Mouse (Mus musculus): ENCODE results near the gene Elp5. TPM values are rescaled to one million over a fixed set of nuclear protein-coding genes. Genes with fewer than 3 reads are reported as not detected.

The Elp5 gene
- polyA plus RNA-seq, 1 experiment = 50.6 TPM

- Histone ChIP-seq H3K4me1 (ENCODE audit: control insufficient read depth, insufficient read depth, low read length) (no peaks in the 10 kb centered on the region; the same call in 1 of the 2 replicates), H3K27ac (ENCODE audit: control insufficient read depth, insufficient read depth, low read depth, low read length, poor library complexity) (no peak overlapping the region), H3K4me3 (replicated peaks; ENCODE audit: control insufficient read depth, low read depth, low read length) (peak overlapping the region; percentile 86)
- no peak for TF ChIP-seq CTCF (IDR thresholded peaks at IDR 0.05; ENCODE audit: control insufficient read depth, insufficient read depth, low read length)
- no peak for TF ChIP-seq POLR2A (IDR thresholded peaks at IDR 0.05; ENCODE audit: borderline replicate concordance, control insufficient read depth, low read depth, low read length)
- 26% methylated on average over 9 of the region's 9 CpGs for WGBS
Observed at GRCm38 (mm10) chr11:69919053-69919452, 63.3 kb downstream of the Elp5 start.

Other genes starting within 250 kb of the Elp5 start
- 28.8 and 49.2 TPM in 2 replicates for gene Polr2a, start 223.9 kb downstream of the Elp5 start, polyA plus RNA-seq (2011; ENCODE audit: insufficient read depth, insufficient read length, low replicate concordance, missing spikeins)
- not detected in 2 replicates for gene Slc35g3, start 220.5 kb downstream of the Elp5 start, polyA plus RNA-seq (2011; ENCODE audit: insufficient read depth, insufficient read length, low replicate concordance, missing spikeins)
- gene Zbtb4, start 216.6 kb downstream of the Elp5 start, polyA plus RNA-seq (2011; ENCODE audit: insufficient read depth, insufficient read length, low replicate concordance, missing spikeins) = 8.4 and 13.8 TPM in 2 replicates
- gene Chrnb1, start 186.6 kb downstream of the Elp5 start, polyA plus RNA-seq (2011; ENCODE audit: insufficient read depth, insufficient read length, low replicate concordance, missing spikeins) = 1.8 and 3.5 TPM in 2 replicates
- gene Fgf11, start 180.7 kb downstream of the Elp5 start, polyA plus RNA-seq (2011; ENCODE audit: insufficient read depth, insufficient read length, low replicate concordance, missing spikeins) = 0.32 and 1.00 TPM in 2 replicates
- gene Tmem102, start 176.9 kb downstream of the Elp5 start, polyA plus RNA-seq (2011; ENCODE audit: insufficient read depth, insufficient read length, low replicate concordance, missing spikeins) = not detected in 2 replicates
- not detected in 2 replicates for gene Gm39566, start 167.2 kb downstream of the Elp5 start, polyA plus RNA-seq (2011; ENCODE audit: insufficient read depth, insufficient read length, low replicate concordance, missing spikeins)
- gene Spem2, start 164.1 kb downstream of the Elp5 start, polyA plus RNA-seq (2011; ENCODE audit: insufficient read depth, insufficient read length, low replicate concordance, missing spikeins) = not detected in 2 replicates
- gene Spem1, start 160.3 kb downstream of the Elp5 start, polyA plus RNA-seq (2011; ENCODE audit: insufficient read depth, insufficient read length, low replicate concordance, missing spikeins) = not detected in 2 replicates
- gene Nlgn2, start 144.7 kb downstream of the Elp5 start, polyA plus RNA-seq (2011; ENCODE audit: insufficient read depth, insufficient read length, low replicate concordance, missing spikeins) = 5.3 and 6.0 TPM in 2 replicates
- gene Tmem256, start 144.0 kb downstream of the Elp5 start, polyA plus RNA-seq (2011; ENCODE audit: insufficient read depth, insufficient read length, low replicate concordance, missing spikeins) = 180 and 202 TPM in 2 replicates
- 38.3 and 50.9 TPM in 2 replicates for gene Plscr3, start 136.1 kb downstream of the Elp5 start, polyA plus RNA-seq (2011; ENCODE audit: insufficient read depth, insufficient read length, low replicate concordance, missing spikeins)
- 2.9 and 5.4 TPM in 2 replicates for gene Tnk1, start 123.8 kb downstream of the Elp5 start, polyA plus RNA-seq (2011; ENCODE audit: insufficient read depth, insufficient read length, low replicate concordance, missing spikeins)
- gene Tmem95, start 104.5 kb downstream of the Elp5 start, polyA plus RNA-seq (2011; ENCODE audit: insufficient read depth, insufficient read length, low replicate concordance, missing spikeins) = not detected in 2 replicates
- 1.8 and 3.6 TPM in 2 replicates for gene Kctd11, start 101.1 kb downstream of the Elp5 start, polyA plus RNA-seq (2011; ENCODE audit: insufficient read depth, insufficient read length, low replicate concordance, missing spikeins)
- gene Acap1, start 87.0 kb downstream of the Elp5 start, polyA plus RNA-seq (2011; ENCODE audit: insufficient read depth, insufficient read length, low replicate concordance, missing spikeins) = 63.5 and 179 TPM in 2 replicates
- gene 2810408A11Rik, start 81.5 kb downstream of the Elp5 start, polyA plus RNA-seq (2011; ENCODE audit: insufficient read depth, insufficient read length, low replicate concordance, missing spikeins) = 2.7 and 5.6 TPM in 2 replicates
- gene Neurl4, start 81.4 kb downstream of the Elp5 start, polyA plus RNA-seq (2011; ENCODE audit: insufficient read depth, insufficient read length, low replicate concordance, missing spikeins) = 25.7 and 38.2 TPM in 2 replicates
- gene Gps2, start 68.6 kb downstream of the Elp5 start, polyA plus RNA-seq (2011; ENCODE audit: insufficient read depth, insufficient read length, low replicate concordance, missing spikeins) = 120 and 203 TPM in 2 replicates
- gene Eif5a, start 60.6 kb downstream of the Elp5 start, polyA plus RNA-seq (2011; ENCODE audit: insufficient read depth, insufficient read length, low replicate concordance, missing spikeins) = 378 and 387 TPM in 2 replicates
- gene Ybx2, start 46.7 kb downstream of the Elp5 start, polyA plus RNA-seq (2011; ENCODE audit: insufficient read depth, insufficient read length, low replicate concordance, missing spikeins) = 1.2 and 1.5 TPM in 2 replicates
- 24.5 and 32.2 TPM in 2 replicates for gene Slc2a4, start 34.3 kb downstream of the Elp5 start, polyA plus RNA-seq (2011; ENCODE audit: insufficient read depth, insufficient read length, low replicate concordance, missing spikeins)
- not detected in 2 replicates for gene Cldn7, start 17.7 kb downstream of the Elp5 start, polyA plus RNA-seq (2011; ENCODE audit: insufficient read depth, insufficient read length, low replicate concordance, missing spikeins)
- gene Ctdnep1, start 1.4 kb downstream of the Elp5 start, polyA plus RNA-seq (2011; ENCODE audit: insufficient read depth, insufficient read length, low replicate concordance, missing spikeins) = 42.5 and 60.6 TPM in 2 replicates
- gene Gabarap, start 8.6 kb upstream of the Elp5 start, polyA plus RNA-seq (2011; ENCODE audit: insufficient read depth, insufficient read length, low replicate concordance, missing spikeins) = 204 and 443 TPM in 2 replicates
- 26.8 and 72.4 TPM in 2 replicates for gene Phf23, start 13.3 kb upstream of the Elp5 start, polyA plus RNA-seq (2011; ENCODE audit: insufficient read depth, insufficient read length, low replicate concordance, missing spikeins)
- gene Dvl2, start 18.1 kb upstream of the Elp5 start, polyA plus RNA-seq (2011; ENCODE audit: insufficient read depth, insufficient read length, low replicate concordance, missing spikeins) = 4.4 and 12.8 TPM in 2 replicates
- gene Acadvl, start 32.9 kb upstream of the Elp5 start, polyA plus RNA-seq (2011; ENCODE audit: insufficient read depth, insufficient read length, low replicate concordance, missing spikeins) = 26.3 and 28.9 TPM in 2 replicates
- 5.4 and 19.4 TPM in 2 replicates for gene Dlg4, start 34.4 kb upstream of the Elp5 start, polyA plus RNA-seq (2011; ENCODE audit: insufficient read depth, insufficient read length, low replicate concordance, missing spikeins)
- 1.4 and 3.5 TPM in 2 replicates for gene Asgr1, start 71.6 kb upstream of the Elp5 start, polyA plus RNA-seq (2011; ENCODE audit: insufficient read depth, insufficient read length, low replicate concordance, missing spikeins)
- 1.2 and 5.1 TPM in 2 replicates for gene Asgr2, start 110.1 kb upstream of the Elp5 start, polyA plus RNA-seq (2011; ENCODE audit: insufficient read depth, insufficient read length, low replicate concordance, missing spikeins)
- 2.3 and 3.8 TPM in 2 replicates for gene Mgl2, start 147.8 kb upstream of the Elp5 start, polyA plus RNA-seq (2011; ENCODE audit: insufficient read depth, insufficient read length, low replicate concordance, missing spikeins)
- gene Clec10a, start 173.7 kb upstream of the Elp5 start, polyA plus RNA-seq (2011; ENCODE audit: insufficient read depth, insufficient read length, low replicate concordance, missing spikeins) = 6.4 and 15.1 TPM in 2 replicates
- 1.9 and 2.4 TPM in 2 replicates for gene Slc16a11, start 230.2 kb upstream of the Elp5 start, polyA plus RNA-seq (2011; ENCODE audit: insufficient read depth, insufficient read length, low replicate concordance, missing spikeins)
- 0.60 and 1.7 TPM in 2 replicates for gene Slc16a13, start 238.5 kb upstream of the Elp5 start, polyA plus RNA-seq (2011; ENCODE audit: insufficient read depth, insufficient read length, low replicate concordance, missing spikeins)
- 1.4 and 2.2 TPM in 2 replicates for gene Bcl6b, start 247.3 kb upstream of the Elp5 start, polyA plus RNA-seq (2011; ENCODE audit: insufficient read depth, insufficient read length, low replicate concordance, missing spikeins)